Mouse (Mus musculus): Measurements from ENCODE around the gene Aff1. TPM values are rescaled to one million over a fixed set of nuclear protein-coding genes. Genes with fewer than 3 reads are reported as not detected.

Aff1 gene
- total and polyA plus RNA-seq, 2 experiments from 2014 or later = 1.6 to 6.4 TPM

- WGBS = 81% methylated on average over 6 of the region's 6 CpGs
These were observed 78.5 kb downstream of the Aff1 start for GRCm38 (mm10) chr5:103770447-103771222.

DNA sequence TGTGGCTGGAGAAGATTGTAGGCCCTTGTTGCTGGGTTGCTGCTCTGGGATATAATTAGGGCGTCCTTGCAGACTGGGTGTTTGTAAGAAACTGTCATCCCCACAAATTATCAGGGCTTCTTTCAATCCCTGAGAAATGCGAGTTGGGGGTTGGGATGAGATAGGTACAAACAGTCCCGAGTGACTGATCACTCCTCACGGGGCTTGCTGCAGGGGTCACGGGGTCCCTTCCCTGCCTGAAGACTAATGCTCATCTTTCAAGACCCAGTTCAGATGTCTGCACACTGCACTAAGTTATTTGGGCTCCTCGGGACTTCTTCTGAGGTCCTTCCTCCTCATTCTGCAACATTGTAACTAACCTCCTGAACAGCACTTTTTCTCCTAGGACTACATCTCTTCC, 79.2 kb downstream of the Aff1 start:
- Histone ChIP-seq H3K27ac (ENCODE audit: low read depth, low read length) (no peak overlapping the region), H3K9me3 (ENCODE audit: low read length) (no peaks in the 10 kb centered on the region), H3K4me1 (ENCODE audit: insufficient read depth, low read length) (peaks cover 3% of the 10 kb centered on the region; the same call in 1 of the 2 replicates), H3K4me2 (ENCODE audit: low read depth, low read length, poor library complexity, severe bottlenecking) (no peak overlapping the region), H3K4me3 (ENCODE audit: low read depth, low read length) (no peak overlapping the region), H3K27me3 (ENCODE audit: insufficient read depth, low read length) (no peaks in the 10 kb centered on the region), H3K36me3 (ENCODE audit: insufficient read depth, low read length) (no peaks in the 10 kb centered on the region), H3K9ac (replicated peaks; ENCODE audit: low read length, poor library complexity, severe bottlenecking) (no peak overlapping the region)
- DNase-seq (ENCODE audit: low spot score) (no peak), ATAC-seq (ENCODE audit: low FRiP score) (no peak)
- 36% methylated on average over 6 of the region's 6 CpGs for WGBS
- no peak for TF ChIP-seq CTCF (IDR thresholded peaks at IDR 0.05)

More at GRCm38 (mm10) chr5:103770447-103771222, 78.5 kb downstream of the Aff1 start:
- Histone ChIP-seq H3K4me1 (ENCODE audit: insufficient read depth, low read length) (peaks cover 3% of the 10 kb centered on the region; the same call in 1 of the 2 replicates), H3K27ac (ENCODE audit: low read depth, low read length) (no peak overlapping the region), H3K4me3 (ENCODE audit: low read depth, low read length) (no peak overlapping the region), H3K36me3 (ENCODE audit: insufficient read depth, low read length) (no peaks in the 10 kb centered on the region), H3K9ac (replicated peaks; ENCODE audit: low read length, poor library complexity, severe bottlenecking) (no peak overlapping the region), H3K4me2 (ENCODE audit: low read depth, low read length, poor library complexity, severe bottlenecking) (no peak overlapping the region), H3K9me3 (ENCODE audit: low read length) (0 out of 2 replicates have a peak, but pooled peaks cover 2% of the 10 kb centered on the region), H3K27me3 (ENCODE audit: insufficient read depth, low read length) (no peaks in the 10 kb centered on the region)
- peak; percentile 39; the same call in 1 of the 2 replicates for TF ChIP-seq CTCF (IDR thresholded peaks at IDR 0.05)
- ATAC-seq (ENCODE audit: low FRiP score) = no peak
- no peak for DNase-seq (ENCODE audit: low spot score)

DNA sequence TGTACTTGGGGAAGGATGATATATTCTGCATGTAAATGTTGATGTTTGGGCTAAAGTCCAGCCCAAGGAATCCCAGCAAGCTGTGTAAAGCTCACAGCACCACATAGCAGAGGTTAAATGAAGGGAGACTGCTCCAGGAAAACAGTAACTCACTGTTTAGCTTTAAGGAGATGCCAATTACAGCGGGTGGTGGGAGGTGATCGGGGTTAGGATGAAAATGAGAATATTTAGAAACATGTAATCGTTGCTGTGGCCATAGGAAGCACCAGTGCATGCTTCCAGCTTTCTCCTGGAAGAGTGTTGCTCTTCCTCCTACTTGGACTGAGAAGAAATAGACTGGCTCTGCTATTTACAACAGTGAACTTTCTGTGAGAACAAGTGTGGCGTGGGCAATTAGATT, 80.1 kb downstream of the Aff1 start:
- 18% methylated on average over 4 of the region's 4 CpGs for WGBS

DNA sequence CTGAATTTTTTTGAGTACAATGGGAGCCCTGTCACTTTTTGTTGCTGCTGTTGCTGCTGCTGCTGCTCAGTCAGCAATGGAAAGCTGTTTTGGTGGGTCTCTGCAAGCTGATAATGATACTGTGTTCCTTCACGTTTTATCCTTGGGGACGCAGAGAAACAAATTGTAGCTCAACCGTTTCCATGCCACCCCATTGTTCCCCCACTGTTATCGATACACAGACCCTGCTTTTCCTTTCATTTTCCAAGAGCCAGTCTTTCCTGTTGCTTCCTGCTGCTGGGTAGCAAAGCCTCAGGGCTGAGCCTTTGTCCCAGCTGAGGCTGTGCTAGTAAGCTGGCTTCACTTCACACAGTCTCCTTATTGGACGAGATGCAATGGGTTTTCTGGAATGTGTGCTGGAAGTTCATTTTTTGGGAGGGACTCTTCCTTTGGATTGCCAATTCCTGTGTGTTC, 81.0 kb downstream of the Aff1 start:
- peak; percentile 71 for DNase-seq (ENCODE audit: low spot score)
- ATAC-seq (ENCODE audit: low FRiP score) = peak; percentile 63; the same call in 1 of the 2 replicates
- WGBS = 3% methylated on average over 5 of the region's 5 CpGs

More for the DNA sequence above, 80.1 kb downstream of the Aff1 start:
- no peaks in the 10 kb centered on the region for H3K36me3 ChIP-seq (ENCODE audit: insufficient read depth, low read length)
- TF ChIP-seq CTCF (IDR thresholded peaks at IDR 0.05) = no peak
- H3K4me3 ChIP-seq (ENCODE audit: low read depth, low read length) = no peak overlapping the region
- no peak overlapping the region for H3K9ac ChIP-seq (replicated peaks; ENCODE audit: low read length, poor library complexity, severe bottlenecking)
- no peaks in the 10 kb centered on the region for H3K27me3 ChIP-seq (ENCODE audit: insufficient read depth, low read length)
- H3K4me2 ChIP-seq (ENCODE audit: low read depth, low read length, poor library complexity, severe bottlenecking) = no peak overlapping the region
- peak overlapping the region; percentile 3; the same call in 1 of the 2 replicates for H3K27ac ChIP-seq (ENCODE audit: low read depth, low read length)
- no peaks in the 10 kb centered on the region for H3K9me3 ChIP-seq (ENCODE audit: low read length)
- H3K4me1 ChIP-seq (ENCODE audit: insufficient read depth, low read length) = peaks cover 3% of the 10 kb centered on the region; the same call in 1 of the 2 replicates
- no peak for DNase-seq (ENCODE audit: low spot score)
- no peak for ATAC-seq (ENCODE audit: low FRiP score)

GRCm38 (mm10) chr5:103774703-103775333, 82.6 kb downstream of the Aff1 start:
- peaks cover 21% of the 10 kb centered on the region for H3K4me1 ChIP-seq (ENCODE audit: insufficient read depth, low read length)
- DNase-seq (ENCODE audit: low spot score) (no peak), ATAC-seq (ENCODE audit: low FRiP score) (no peak)
- H3K27me3 ChIP-seq (ENCODE audit: insufficient read depth, low read length) = no peaks in the 10 kb centered on the region
- H3K9ac ChIP-seq (replicated peaks; ENCODE audit: low read length, poor library complexity, severe bottlenecking) = no peak overlapping the region
- no peaks in the 10 kb centered on the region for H3K9me3 ChIP-seq (ENCODE audit: low read length)
- no peak for TF ChIP-seq CTCF (IDR thresholded peaks at IDR 0.05)
- 73% methylated on average over 11 of the region's 11 CpGs for WGBS
- H3K27ac ChIP-seq (ENCODE audit: low read depth, low read length) = no peak overlapping the region
- no peak overlapping the region for H3K4me2 ChIP-seq (ENCODE audit: low read depth, low read length, poor library complexity, severe bottlenecking)
- H3K36me3 ChIP-seq (ENCODE audit: insufficient read depth, low read length) = no peaks in the 10 kb centered on the region
- no peak overlapping the region for H3K4me3 ChIP-seq (ENCODE audit: low read depth, low read length)

More for the DNA sequence above, 81.0 kb downstream of the Aff1 start:
- Histone ChIP-seq H3K27ac (ENCODE audit: low read depth, low read length) (peak overlapping the region; percentile 62; the same call in 1 of the 2 replicates), H3K36me3 (ENCODE audit: insufficient read depth, low read length) (no peaks in the 10 kb centered on the region), H3K4me2 (ENCODE audit: low read depth, low read length, poor library complexity, severe bottlenecking) (peak overlapping the region; percentile 10; the same call in 1 of the 2 replicates), H3K27me3 (ENCODE audit: insufficient read depth, low read length) (no peaks in the 10 kb centered on the region), H3K4me3 (ENCODE audit: low read depth, low read length) (no peak overlapping the region), H3K9me3 (ENCODE audit: low read length) (no peaks in the 10 kb centered on the region), H3K9ac (replicated peaks; ENCODE audit: low read length, poor library complexity, severe bottlenecking) (no peak overlapping the region), H3K4me1 (ENCODE audit: insufficient read depth, low read length) (peaks cover 10% of the 10 kb centered on the region; the same call in 1 of the 2 replicates)
- TF ChIP-seq CTCF (IDR thresholded peaks at IDR 0.05) = no peak

DNA sequence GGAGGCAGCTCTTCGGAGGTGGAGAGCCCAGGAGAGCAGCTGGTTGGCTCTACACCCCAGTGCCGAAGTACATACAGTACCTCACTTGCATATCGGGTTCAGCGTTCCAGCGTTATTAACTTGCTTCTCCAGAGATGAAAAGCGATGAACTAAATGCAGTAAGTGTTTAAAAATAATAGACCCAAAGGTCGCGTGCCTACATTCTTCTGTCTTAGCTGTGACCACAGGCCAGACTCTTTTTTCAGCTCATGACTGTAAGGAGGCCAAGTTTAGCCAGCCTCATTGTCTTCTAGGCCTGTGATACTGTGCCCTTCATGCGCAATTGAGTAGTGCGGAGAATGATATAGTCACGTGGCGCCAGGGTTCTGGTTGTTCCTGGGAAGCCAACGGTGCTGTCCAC, 83.3 kb downstream of the Aff1 start:
- no peaks in the 10 kb centered on the region for H3K36me3 ChIP-seq (ENCODE audit: insufficient read depth, low read length)
- H3K4me1 ChIP-seq (ENCODE audit: insufficient read depth, low read length) = peaks cover 22% of the 10 kb centered on the region
- DNase-seq (ENCODE audit: low spot score) (no peak), ATAC-seq (ENCODE audit: low FRiP score) (no peak)
- TF ChIP-seq CTCF (IDR thresholded peaks at IDR 0.05) = no peak
- no peaks in the 10 kb centered on the region for H3K27me3 ChIP-seq (ENCODE audit: insufficient read depth, low read length)
- no peak overlapping the region for H3K27ac ChIP-seq (ENCODE audit: low read depth, low read length)
- H3K9me3 ChIP-seq (ENCODE audit: low read length) = no peaks in the 10 kb centered on the region
- whole genome bisulfite sequencing = 78% methylated on average over 13 of the region's 13 CpGs
- no peak overlapping the region for H3K9ac ChIP-seq (replicated peaks; ENCODE audit: low read length, poor library complexity, severe bottlenecking)
- no peak overlapping the region for H3K4me2 ChIP-seq (ENCODE audit: low read depth, low read length, poor library complexity, severe bottlenecking)
- no peak overlapping the region for H3K4me3 ChIP-seq (ENCODE audit: low read depth, low read length)
